Mouse (Mus musculus) urinary bladder, postnatal 10 days (tissue): ENCODE data around the gene Vamp1.

Source experiments
- DNase-seq: peaks from one replicate; pipeline ENCODE4 v3.0.0; 2022; ENCODE audit warnings: low spot score

The Vamp1 gene

GRCm38 (mm10) chr6:125215148-125215954 is at the start of gene Vamp1:
Gene Vamp1, plus strand, starts transcription at chr6:125215551.
- peak; percentile 72 for DNase-seq

GRCm38 (mm10) chr6:125166051-125166751 is 49.1 kb upstream of the Vamp1 start, which contains the start of gene Gapdh:
Gene Gapdh, minus strand, starts transcription at chr6:125166467.
- DNase-seq, result no peak

DNA sequence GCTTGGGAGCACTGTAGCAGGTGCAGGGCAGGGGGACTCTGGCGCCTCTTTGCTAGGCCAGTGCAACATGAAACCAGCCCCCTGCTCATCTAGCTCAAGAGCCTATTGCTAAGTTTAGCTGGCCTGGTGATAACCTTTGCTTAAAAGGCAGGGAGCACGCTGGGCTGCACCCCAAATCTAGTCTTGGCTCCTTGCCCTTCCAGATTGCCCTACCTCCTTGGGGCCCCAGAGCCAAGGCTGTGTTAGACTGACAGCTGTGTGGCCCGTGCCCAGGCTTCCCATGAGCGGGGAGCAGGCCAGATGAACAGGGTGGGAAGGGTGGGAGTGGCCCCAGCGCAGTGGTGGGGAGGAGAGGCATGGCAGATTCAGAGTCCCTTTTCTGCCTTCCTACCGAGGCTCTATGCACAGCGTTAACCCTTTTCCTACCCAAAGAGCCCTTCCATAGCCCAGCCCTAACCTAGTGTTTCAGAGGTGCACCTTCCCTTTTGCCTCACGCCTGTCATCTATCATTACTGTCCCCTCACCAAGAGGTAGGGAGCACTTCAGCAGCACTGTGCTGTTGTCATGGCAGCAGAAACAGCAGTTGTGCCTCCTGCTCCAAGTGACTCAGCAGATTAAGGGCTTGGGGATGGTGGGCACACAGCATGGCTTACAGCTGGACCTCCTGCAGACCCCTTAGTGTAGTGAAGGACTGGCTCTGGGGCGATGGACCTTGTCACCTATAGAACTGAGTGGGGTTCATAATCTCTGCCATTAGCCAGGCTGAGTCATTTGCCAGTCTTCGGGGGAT is 48.3 kb upstream of the Vamp1 start:
- DNase-seq, result no peak

DNA sequence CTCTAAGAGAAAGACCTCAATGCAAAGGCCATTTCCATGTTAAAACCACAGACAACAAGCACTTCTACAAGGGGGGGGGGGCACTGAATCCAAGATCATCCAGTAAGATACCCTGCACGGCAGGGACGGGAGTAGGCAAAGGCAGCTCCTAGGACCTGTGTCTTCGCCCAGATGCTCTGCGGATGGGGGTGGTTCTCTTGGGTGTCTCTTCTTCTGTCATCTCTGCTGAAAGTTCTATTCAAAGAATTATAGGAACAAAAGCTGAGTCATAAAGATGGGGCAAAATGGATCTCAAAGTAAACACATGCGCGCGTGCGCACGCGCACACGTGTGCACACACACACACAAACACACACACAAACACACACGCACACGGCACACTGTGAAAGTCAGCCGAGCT is 47.3 kb upstream of the Vamp1 start:
- no peak for DNase-seq

GRCm38 (mm10) chr6:125170194-125170593 is 45.2 kb upstream of the Vamp1 start:
- no peak for DNase-seq

- no peak for DNase-seq
Observed at GRCm38 (mm10) chr6:125172474-125172873, 42.9 kb upstream of the Vamp1 start.

DNA sequence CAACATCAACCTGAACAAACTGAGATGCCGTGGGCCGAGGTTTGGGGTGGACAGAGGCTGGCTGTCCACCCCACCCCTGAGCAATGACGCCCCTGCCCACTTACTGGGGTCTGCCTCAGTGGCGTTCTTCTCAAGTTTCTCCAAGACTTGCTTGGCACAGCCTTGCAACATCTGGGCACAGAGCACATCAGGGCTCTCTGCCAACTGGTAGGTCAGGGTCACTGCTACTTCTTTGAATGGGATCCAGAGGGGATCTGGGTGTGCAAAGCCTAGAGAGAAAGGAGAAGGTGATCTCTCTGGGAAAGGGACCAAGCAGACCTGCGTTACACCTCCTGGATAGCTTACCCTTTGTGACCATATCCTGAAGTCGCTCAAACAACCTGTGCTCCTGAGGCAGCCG is 42.1 kb upstream of the Vamp1 start:
- no peak for DNase-seq

DNA sequence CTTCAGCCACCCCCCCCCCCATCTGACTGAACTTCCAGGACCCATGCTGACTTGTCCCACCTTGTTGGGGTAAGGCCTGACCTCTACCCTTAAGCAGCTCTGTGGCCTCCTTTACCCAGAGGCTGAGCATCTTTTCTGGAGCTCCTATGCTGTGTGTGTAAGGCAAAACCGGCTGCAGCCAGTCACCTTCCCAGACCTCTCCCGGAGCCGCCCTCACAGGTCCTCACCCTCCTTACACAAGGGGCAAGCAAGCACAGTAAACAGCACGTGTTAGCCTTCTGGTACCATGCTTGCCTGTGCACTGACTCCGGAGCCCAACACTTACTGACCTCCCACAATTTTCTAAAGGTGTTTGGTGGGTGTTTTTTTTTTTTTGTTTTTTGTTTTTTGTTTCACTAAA is 39.9 kb upstream of the Vamp1 start:
- DNase-seq, result no peak

- DNase-seq, result no peak
Observed at GRCm38 (mm10) chr6:125179601-125180000, 35.8 kb upstream of the Vamp1 start.

GRCm38 (mm10) chr6:125182133-125182532 is 33.2 kb upstream of the Vamp1 start:
- DNase-seq, result no peak

- no peak for DNase-seq
Observed at GRCm38 (mm10) chr6:125186203-125186602, 29.1 kb upstream of the Vamp1 start.

GRCm38 (mm10) chr6:125190816-125191215 is 24.5 kb upstream of the Vamp1 start:
- no peak for DNase-seq

DNA sequence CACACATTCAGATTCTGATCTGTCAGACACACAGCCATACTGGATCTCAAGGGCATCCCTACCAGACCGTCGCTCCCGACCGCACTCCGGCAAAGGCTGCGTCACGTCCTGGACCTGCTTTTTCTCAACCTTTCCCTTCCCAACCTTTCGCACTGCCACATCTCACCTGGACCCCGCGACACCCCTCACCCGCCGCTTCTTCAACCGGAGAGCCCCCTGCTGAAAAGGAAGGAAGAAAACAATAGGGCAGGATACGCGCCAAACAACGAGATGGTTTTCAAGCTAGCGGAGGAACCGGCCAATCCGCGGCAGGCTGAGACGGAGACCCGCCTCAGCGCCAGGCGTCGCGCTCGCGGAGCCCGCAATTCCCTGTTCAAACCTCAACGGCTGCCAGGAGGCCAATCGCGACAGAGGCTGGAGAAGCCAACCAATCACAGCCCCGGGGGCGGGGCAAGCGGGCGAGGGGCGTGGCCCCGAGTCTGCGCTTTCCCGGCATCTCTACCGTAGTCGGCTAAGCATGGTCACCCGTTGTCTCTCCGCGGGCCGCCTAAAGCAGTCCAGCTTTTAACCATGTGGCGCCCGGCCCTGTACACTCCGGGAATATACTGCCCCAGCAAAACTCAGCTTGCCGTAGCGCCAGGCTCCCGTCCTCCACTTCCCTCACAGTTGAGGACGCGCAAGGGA is 23.9 kb upstream of the Vamp1 start, which contains the start of the genes Ncapd2 and Mrpl51:
TSS of gene Ncapd2 (minus strand) at position 370 of the 684 bp plus-strand sequence.
TSS of gene Mrpl51 (plus strand) at position 470 of the 684 bp plus-strand sequence.
- DNase-seq, result peak; percentile 89

DNA sequence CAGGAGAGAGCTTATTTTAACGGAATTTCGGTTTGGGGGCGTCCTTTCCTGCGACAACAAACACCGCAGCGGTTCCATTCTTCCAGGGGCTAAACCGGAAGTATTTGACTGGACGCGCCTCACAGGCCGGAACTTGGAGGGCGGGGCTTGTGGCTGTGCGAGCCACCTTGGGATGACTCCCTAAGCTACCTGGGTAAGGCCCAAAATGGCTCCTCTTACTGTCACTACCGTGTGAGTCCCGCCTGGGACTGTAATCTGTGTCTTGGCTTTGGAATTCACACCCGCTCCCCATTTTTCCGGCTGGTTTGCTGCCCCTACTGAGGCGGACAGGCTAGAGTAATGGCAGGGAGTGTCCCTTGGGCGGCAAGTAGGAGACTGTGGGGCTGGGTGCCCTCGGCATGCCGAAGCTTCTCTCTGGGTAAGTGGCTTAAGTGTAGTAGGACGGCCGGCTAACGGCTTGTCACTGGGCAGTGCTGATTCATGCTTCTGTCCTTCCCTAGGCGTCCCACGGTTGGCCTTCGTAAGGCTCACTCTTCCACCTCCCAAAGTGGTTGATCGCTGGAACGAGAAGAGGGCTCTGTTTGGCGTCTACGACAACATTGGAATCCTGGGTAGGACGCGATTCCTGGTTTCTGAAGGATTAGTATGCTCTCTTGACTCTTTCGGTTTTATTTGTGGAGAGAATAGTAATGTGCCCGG is 23.2 kb upstream of the Vamp1 start:
- DNase-seq, result peak; percentile 75

- no peak for DNase-seq
Observed at GRCm38 (mm10) chr6:125192841-125193240, 22.5 kb upstream of the Vamp1 start.

DNA sequence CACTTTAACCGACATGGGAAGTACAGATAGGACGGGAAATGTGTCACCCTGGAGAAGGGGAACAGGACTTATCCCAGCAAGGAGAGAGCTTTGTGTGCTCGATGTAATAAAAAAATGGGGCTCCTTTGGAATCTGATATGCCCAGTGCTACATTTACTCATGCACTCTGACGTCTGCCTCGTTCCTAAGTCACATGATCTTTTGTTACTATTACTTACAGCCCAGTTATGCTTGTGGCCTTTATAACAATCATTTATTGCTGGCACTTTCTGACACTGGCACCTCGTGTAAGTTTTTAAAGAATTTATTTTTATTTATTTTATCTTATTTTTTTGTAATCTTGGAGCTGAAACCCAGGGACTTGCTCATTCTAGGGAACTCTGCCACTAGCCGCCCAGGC is 22.0 kb upstream of the Vamp1 start:
- no peak for DNase-seq

DNA sequence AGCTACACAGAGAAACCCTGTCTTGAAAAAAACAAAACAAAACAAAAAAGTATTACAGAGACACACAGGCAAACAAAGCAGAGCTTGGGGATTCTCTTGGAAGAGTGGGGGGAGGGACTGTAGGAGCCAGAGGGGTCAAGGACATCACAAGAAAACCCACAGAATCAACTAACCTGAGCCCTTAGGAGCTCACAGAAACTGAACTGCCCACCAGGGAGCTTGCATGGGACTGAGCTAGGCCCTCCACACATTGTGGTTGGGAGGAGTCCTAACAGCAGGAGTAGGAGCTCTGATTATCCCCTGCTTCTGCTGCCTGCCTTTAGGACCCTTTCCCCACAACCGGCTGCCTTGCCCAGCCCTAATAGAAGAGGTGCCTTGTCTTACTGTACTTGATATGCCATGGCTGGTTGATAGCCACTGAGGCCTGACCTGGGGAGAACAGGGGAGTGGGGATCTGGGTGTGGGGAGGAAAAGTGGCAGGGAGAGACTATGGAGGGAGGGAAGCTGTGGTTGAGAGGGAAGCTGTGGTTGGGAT is 19.7 kb upstream of the Vamp1 start:
- DNase-seq, result no peak

- no peak for DNase-seq
Observed at GRCm38 (mm10) chr6:125196301-125196700, 19.1 kb upstream of the Vamp1 start.

DNA sequence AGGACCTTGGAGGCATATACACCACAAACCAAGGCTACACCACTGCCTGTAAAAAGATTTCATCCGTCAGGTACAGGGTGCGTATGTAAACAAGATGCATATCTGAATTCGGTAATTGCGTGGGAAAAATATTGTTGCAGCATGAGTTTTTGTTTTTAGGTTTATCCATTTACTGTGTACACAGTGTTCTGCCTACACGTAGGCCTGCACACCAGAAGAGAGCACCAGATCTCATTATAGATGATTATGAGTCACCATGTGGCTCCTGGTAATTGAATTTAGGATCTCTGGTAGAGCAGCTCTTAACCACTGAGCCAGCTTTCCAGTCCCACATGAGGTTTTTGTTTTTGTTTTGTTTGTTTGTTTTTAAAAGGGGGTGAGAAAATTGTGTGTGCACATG is 18.2 kb upstream of the Vamp1 start:
- no peak for DNase-seq

DNA sequence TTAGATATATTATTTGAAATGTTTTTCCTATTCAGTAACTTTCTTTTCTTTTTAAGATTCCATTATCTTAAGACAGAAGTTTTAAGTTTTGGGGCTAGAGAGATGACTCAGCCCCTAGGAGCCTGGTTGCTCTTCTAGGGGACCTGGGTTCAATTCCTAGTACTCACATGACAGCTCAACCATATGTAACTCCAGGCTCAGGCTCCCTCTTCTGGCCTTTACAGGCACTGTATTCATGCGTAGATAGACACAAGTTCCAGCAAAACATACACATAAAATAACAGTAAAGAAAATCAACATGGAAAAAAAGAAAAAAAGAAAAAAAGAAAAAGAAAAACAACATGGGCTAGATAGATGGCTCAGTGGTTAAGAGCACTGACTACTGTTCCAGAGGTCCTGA is 4.9 kb upstream of the Vamp1 start:
- DNase-seq, result no peak

DNA sequence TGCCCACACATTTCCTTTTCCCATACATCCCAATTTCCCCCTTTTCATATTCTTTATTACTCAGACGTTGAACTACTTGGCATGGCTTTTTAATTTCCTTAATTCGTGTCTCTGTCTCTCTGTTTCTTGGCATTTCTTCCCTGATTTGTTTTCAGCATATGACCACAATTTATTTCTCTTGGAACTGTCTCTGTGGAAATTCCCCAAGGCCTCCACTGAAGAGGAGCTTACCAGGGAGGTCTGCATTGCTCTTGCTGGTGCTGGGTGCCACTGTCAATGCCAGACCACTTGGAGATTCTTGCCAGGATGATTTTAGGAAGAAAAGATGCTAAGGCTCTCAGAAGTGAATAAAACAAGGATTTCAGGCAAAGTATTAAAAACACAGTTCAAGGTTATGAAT is 2.7 kb upstream of the Vamp1 start:
- DNase-seq, result no peak
